Mouse (Mus musculus): Measurements from ENCODE around the gene Plcd3. TPM values are rescaled to one million over a fixed set of nuclear protein-coding genes. Genes with fewer than 3 reads are reported as not detected.

Plcd3 gene
- total and polyA plus RNA-seq, 3 experiments: 6.3 to 21.4 (median 14.3) TPM

Other genes starting within 250 kb of the Plcd3 start
- 10 to 100 TPM; 71.4 to 73.5 TPM for gene Eftud2, start 220.7 kb downstream of the Plcd3 start, total RNA-seq (2021)
- 124 and 176 TPM in 2 replicates for gene Eftud2, start 220.7 kb downstream of the Plcd3 start, polyA plus RNA-seq (2012; rRNA removed)
- gene Ccdc103, start 220.5 kb downstream of the Plcd3 start, total RNA-seq (2021): under 1 TPM; 0.32 to 0.97 TPM
- gene Ccdc103, start 220.5 kb downstream of the Plcd3 start, polyA plus RNA-seq (2012; rRNA removed): 0.46 and 0.81 TPM in 2 replicates
- gene Fam187a, start 216.5 kb downstream of the Plcd3 start, total RNA-seq (2021): not detected
- not detected in 2 replicates for gene Fam187a, start 216.5 kb downstream of the Plcd3 start, polyA plus RNA-seq (2012; rRNA removed)
- gene Gfap, start 200.7 kb downstream of the Plcd3 start, total RNA-seq (2021): 1 to 10 TPM in 1 of 2 experiments, under 1 TPM in 1; 0.55 to 1.5 TPM
- 0.60 and 0.72 TPM in 2 replicates for gene Gfap, start 200.7 kb downstream of the Plcd3 start, polyA plus RNA-seq (2012; rRNA removed)
- gene Kif18b, start 176.5 kb downstream of the Plcd3 start, total RNA-seq (2021): 1 to 10 TPM in 1 of 2 experiments, under 1 TPM in 1; 0.62 to 1.2 TPM
- gene Kif18b, start 176.5 kb downstream of the Plcd3 start, polyA plus RNA-seq (2012; rRNA removed): 1.2 and 1.4 TPM in 2 replicates
- 10 to 100 TPM; 39.4 to 69.4 TPM for gene C1ql1, start 155.0 kb downstream of the Plcd3 start, total RNA-seq (2021)
- gene C1ql1, start 155.0 kb downstream of the Plcd3 start, polyA plus RNA-seq (2012; rRNA removed): 67.7 and 112 TPM in 2 replicates
- 100 to 1,000 TPM; 106 to 112 TPM for gene Nmt1, start 73.5 kb downstream of the Plcd3 start, total RNA-seq (2021)
- gene Nmt1, start 73.5 kb downstream of the Plcd3 start, polyA plus RNA-seq (2012; rRNA removed): 20.8 and 25.6 TPM in 2 replicates
- gene Dcakd, start 73.3 kb downstream of the Plcd3 start, total RNA-seq (2021): 10 to 100 TPM; 62.8 to 79.5 TPM
- gene Dcakd, start 73.3 kb downstream of the Plcd3 start, polyA plus RNA-seq (2012; rRNA removed): 136 and 185 TPM in 2 replicates
- 100 to 1,000 TPM in 1 of 2 experiments, 10 to 100 TPM in 1; 88.4 to 175 TPM for gene Acbd4, start within 50 bp of the Plcd3 start, total RNA-seq (2021)
- gene Acbd4, start within 50 bp of the Plcd3 start, polyA plus RNA-seq (2012; rRNA removed): 70.3 and 91.9 TPM in 2 replicates
- gene Hexim1, start 14.6 kb upstream of the Plcd3 start, total RNA-seq (2021): 10 to 100 TPM; 70.9 to 83.7 TPM
- gene Hexim1, start 14.6 kb upstream of the Plcd3 start, polyA plus RNA-seq (2012; rRNA removed): 15.7 and 16.5 TPM in 2 replicates
- gene Hexim2, start 30.8 kb upstream of the Plcd3 start, total RNA-seq (2021): 1 to 10 TPM; 2.8 to 7.0 TPM
- gene Hexim2, start 30.8 kb upstream of the Plcd3 start, polyA plus RNA-seq (2012; rRNA removed): 3.3 and 4.5 TPM in 2 replicates
- gene Fmnl1, start 69.4 kb upstream of the Plcd3 start, total RNA-seq (2021): 10 to 100 TPM; 18.9 to 24.2 TPM
- 16.3 and 19.2 TPM in 2 replicates for gene Fmnl1, start 69.4 kb upstream of the Plcd3 start, polyA plus RNA-seq (2012; rRNA removed)
- under 1 TPM; 0.45 to 0.52 TPM for gene 1700023F06Rik, start 106.9 kb upstream of the Plcd3 start, total RNA-seq (2021)
- gene 1700023F06Rik, start 106.9 kb upstream of the Plcd3 start, polyA plus RNA-seq (2012; rRNA removed): 1.4 and 2.1 TPM in 2 replicates
- not detected for gene Spata32, start 116.8 kb upstream of the Plcd3 start, total RNA-seq (2021)
- not detected in 2 replicates for gene Spata32, start 116.8 kb upstream of the Plcd3 start, polyA plus RNA-seq (2012; rRNA removed)
- 1 to 10 TPM; 5.3 to 9.7 TPM for gene Map3k14, start 165.8 kb upstream of the Plcd3 start, total RNA-seq (2021)
- gene Map3k14, start 165.8 kb upstream of the Plcd3 start, polyA plus RNA-seq (2012; rRNA removed): 12.6 and 18.2 TPM in 2 replicates

Measured in adrenal gland, adult 2 months (tissue).